Mouse (Mus musculus) heart, adult 2 months (tissue): ENCODE measurements at regions not wholly inside any gene's neighbourhood (a gene's known extent, or its start where the extent isn't known, plus 50 kb on each side); places are given as distances from the start of the nearest gene placed in this dataset.

Experiments used
- CTCF ChIP-seq: fragments of 200-600 bp; IDR thresholded peaks from 2 replicates; pipeline ENCODE4 v1.8.1; 2022; ENCODE audit warnings: antibody characterized with exemption, mild to moderate bottlenecking, moderate library complexity
- EP300 ChIP-seq: fragments of 200-500 bp; IDR thresholded peaks from 2 replicates; pipeline ENCODE4 v1.6.1; 2011; ENCODE audit warnings: low read depth, low read length, control low read depth; ENCODE audit not compliant: insufficient read depth
- POLR2A ChIP-seq: fragments of 200-500 bp; IDR thresholded peaks from 2 replicates; pipeline ENCODE4 v1.6.1; 2011; ENCODE audit warnings: mild to moderate bottlenecking, low read depth, low read length, control low read depth; ENCODE audit not compliant: insufficient read depth

DNA sequence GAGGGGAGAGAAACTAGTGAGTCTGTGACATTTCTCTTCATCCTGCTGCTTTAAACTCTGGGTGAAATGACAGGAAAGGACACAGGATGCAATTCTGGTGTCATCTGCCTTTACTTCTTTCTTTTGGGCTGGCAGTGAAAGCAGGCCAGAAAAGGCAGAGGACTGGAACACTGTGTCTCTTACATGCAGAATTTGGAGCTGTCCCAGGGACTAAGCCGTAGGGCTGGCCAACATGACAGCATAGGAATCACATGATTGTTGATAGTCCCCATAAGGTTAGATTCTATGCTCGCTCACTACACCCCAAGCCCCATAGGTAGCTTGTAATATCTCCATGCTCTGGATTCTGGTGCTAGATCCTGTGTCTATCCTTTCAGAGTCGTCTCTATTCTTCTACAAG lies 274.5 kb upstream of the Klf4 start:
- no peak for TF ChIP-seq POLR2A
- TF ChIP-seq EP300 = 0 out of 2 replicates have a peak, but pooled peaks have one; percentile 25
- no peak for TF ChIP-seq CTCF
